Mouse (Mus musculus): ENCODE data around the gene Ugt1a6b.

DNA sequence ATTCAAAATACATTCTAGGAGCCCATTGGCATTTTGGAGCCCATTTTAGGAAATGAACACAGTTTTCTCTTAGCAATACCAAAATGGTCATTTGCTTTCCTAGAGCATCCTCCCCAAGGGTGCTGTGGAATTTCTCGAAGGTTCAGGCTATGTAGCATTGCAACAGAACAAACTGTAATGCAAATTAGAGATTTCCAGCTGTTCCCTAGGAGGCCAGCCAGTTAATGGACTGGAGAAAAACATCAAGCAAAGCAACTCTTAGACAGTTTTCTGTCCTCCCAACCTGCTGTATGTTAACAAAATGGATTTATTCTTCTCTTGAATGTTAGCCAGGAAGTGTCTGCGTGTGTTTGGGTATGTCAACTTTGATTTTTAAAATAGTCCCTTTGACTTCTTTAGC lies 33.6 kb downstream of the Ugt1a6b start:
- TF ChIP-seq POLR2A (IDR thresholded peaks at IDR 0.05; ENCODE audit: borderline replicate concordance, extremely low read depth, insufficient read depth, insufficient read length, poor library complexity, severe bottlenecking) (no peak), CTCF (IDR thresholded peaks at IDR 0.05; ENCODE audit: borderline replicate concordance, extremely low read depth, insufficient read depth, insufficient read length) (no peak)
